Mouse (Mus musculus) kidney, postnatal 36 days (tissue): ENCODE measurements at regions not wholly inside any gene's neighbourhood (a gene's known extent, or its start where the extent isn't known, plus 50 kb on each side); places are given as distances from the start of the nearest gene placed in this dataset.

ENCODE experiments used
- DNase-seq, 2 experiments: peaks; one replicate each; pipeline ENCODE4 v3.0.0; 2021 to 2022; ENCODE audit warnings: mixed read lengths in 2 of 2

DNA sequence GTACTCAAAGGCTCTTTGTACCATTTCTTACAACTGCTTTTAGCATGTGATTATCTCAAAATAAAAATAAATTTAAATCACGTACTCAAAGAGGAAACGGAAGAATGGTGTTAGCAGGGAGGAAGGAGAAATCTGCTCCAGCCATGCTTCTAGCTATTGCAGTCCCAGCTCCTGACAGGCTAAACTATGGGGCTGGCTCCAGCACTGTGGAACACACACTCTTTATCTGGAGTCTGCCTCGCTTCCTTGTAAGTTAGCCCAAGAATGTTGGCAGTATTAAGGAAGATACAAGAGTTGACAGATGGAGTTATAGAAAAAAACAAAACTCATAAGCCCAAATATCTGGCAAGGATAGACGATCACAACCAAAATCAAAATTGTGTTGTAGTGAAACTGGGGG is 161.5 kb upstream of the AI593442 start:
- no peak for DNase-seq

DNA sequence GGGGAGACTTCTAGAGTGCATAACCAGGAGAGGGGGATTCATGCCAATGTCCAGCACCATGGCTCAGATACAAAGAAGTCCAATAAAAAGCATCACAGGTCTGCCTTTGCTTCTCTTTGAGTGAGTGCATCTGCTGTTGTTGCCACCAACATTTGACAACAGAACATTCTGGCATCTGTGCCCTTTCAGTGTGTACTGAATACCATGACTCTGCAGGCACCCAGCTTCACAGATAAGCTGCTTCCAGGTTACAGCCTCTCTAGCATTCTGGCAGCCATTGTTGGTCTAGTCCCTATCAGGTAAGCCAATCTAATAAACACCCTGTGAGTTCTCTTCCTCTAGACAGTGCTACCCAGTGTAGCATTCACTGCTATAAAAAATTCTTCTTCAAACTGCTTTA is 160.4 kb upstream of the AI593442 start:
- no peak for DNase-seq

DNA sequence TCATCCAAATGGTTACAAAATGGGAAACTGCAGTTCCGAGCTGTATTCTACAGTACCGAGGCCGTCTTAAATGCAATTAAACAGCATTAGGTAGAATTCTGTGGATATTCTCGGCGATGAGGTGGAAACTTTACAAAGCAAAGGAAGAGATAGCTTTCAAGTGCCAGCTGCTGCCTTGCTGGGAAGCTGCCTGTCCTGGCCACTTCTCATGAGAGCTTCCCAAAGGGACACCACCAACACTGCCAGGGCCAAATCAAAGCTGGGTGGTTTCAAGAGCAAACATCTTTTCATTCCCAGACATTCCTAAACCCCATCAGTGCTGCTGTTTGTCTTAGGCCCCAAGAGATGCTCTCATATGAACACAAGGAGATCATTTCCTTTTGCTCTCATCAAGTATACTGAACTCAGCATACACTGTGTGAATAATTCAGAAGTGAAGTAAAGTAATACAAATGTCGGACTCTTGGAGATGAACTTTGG is 156.6 kb upstream of the AI593442 start:
- DNase-seq = no peak

DNA sequence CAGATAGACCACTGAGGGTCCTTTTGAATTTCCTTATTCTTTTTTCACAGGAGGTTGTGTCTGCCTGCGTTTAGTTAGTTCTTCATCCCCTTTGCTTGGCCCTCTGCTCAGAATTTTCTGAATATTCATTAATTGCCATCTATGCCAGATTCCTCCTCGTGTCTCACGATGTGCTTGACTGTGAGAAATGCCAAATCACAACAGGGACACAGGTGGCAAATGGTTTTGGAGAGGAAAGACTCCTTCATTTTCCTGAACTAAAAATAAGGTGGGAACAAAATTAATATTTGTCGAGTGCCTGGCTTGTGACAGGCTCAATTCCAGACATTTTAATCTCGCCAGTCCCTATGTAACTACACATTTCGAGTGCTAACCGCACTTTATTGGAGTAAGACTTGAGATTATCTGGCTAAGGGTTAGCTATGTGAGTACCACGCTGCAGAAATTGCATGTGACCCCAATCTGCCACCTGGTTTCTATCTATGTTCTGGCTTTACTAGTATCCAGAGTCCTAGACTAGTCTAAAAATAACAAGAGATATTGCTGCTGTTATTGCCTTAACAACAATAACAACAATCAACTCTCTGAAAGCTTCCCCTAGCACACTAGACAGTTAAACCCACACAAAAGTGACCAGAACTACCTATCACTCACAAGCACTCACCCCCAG is 156.0 kb upstream of the AI593442 start:
- no peak for DNase-seq

DNA sequence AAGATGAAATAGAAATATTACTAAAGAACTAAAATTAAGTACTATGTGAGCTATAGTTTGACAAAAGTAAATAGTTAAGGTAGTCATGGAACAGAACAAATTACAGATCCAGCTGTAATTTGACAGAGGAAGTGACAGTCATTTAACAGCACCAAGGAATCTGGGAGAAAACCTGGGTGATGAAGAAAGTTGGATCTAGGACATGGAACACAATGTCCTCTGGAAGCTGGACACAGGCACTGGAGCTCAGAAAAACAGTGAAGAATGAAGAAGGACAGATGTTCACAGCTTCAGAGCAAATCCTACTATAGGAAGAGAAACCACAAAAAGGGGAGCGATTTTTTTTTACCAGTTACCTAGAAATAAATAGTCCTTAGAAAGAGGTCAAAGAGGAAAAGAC is 147.2 kb upstream of the AI593442 start:
- no peak for DNase-seq

DNA sequence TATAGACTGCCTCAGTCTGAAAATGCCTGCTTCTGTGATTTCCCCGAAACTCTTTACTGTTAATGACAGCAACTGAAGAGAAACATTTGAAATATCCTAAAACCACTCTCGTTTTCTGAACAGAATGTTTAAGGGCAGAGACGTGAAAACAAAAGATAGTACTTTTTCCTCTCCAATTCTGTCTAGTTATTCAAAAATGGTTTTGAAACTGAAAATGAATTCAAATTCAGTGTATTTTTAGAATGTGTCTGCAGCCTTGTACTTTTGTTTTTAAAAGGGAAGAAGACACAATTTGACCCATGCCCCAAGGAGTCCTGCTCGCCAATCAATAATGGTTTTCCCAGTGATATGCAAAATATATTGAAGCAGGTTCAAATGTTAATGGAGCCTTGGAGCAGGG is 136.7 kb upstream of the AI593442 start:
- DNase-seq = no peak

DNA sequence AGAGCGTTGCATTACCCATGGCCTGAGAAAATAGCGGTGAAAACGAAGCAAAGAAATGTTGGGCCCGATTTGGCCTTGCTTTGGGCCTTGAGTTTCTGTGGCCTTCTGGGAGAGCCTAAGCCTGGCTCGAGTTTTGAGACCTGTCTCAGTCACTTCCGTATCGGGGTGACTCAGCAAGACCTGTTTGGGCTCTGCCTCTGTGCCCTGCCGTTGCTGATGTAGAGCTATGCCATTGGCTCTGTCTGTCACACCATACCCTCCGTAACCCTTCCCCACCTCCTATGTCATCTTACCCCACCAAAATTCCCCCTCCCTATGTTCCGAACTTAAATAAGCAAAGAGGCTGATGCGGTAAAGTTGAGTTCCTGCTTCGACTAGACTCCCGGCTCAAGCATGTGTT is 123.4 kb upstream of the AI593442 start:
- DNase-seq = no peak

DNA sequence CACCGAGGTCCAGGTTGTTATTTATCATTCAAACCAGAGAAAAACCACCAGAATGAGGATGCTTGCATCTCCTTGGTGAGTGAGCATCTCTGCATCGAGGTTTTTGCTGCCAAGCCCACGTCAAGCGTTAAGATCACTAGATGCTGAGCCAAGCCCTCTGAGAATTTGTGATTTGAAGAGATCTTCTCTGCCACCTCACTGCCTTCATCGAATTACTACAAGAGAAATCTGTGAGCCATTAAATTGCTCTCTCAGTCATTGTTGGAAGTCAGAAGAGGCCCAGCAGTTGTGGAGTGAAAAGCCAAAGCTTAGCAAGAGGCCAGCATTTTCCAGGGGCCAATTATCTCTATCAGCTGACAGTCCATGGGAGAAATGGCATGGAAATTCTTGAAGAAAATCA is 122.2 kb upstream of the AI593442 start:
- DNase-seq = no peak

DNA sequence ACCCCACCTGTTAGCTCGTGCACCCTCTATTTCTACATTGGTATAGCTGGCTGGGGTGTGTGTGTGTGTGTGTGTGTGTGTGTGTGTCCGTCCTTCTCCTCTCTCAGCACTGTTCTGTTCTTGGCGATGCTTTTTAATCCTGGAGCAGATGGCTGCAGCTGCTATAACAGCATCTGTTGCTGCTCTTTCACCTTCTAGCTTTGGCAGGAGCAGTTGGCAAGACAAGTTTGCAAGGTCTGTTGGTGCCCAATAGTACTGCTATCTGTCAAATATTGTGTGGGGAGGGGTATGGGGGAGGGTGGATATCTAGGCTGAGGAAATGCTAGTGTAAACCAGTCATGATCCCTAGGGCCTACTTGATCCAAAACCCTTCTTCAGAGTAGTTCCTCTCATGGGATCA is 120.9 kb upstream of the AI593442 start:
- no peak for DNase-seq

DNA sequence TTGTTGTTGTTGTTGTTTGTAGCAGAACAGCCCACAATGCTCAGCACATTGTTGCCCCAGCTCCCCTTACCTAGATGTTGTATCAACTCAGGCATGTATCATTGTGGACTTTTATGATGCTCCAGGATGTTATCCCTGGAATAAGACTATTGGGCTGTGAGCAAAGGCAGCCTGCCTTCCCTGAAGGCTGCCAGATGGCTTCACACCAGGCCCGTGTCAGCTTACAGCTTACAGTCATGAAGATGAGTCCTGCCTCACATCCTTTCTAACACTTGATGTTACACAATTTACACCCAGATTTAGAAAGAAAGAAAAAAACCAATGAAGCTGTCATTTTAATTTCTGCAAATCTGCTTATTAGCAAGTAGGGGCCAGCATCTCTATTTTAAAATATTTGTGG is 113.0 kb upstream of the AI593442 start:
- DNase-seq = no peak

DNA sequence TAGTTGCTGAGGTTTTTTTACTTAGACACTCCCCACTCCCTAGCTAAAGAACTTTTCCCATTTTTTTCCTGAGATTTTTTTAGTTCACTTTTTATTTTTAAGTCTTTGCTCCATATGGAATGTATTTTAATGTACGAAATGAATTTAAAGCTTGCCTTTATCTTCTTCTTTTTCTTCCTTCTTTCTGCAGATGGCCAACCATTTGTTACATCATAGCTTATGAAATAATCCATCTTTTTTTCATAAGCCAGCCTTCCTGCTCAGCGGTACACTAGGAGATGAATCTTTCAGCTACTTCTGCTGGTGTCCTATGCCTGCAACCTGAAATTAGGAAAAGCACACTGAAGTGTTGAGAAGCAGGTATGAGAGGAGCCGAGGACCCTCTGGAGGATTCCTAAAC is 102.9 kb upstream of the AI593442 start:
- no peak for DNase-seq

DNA sequence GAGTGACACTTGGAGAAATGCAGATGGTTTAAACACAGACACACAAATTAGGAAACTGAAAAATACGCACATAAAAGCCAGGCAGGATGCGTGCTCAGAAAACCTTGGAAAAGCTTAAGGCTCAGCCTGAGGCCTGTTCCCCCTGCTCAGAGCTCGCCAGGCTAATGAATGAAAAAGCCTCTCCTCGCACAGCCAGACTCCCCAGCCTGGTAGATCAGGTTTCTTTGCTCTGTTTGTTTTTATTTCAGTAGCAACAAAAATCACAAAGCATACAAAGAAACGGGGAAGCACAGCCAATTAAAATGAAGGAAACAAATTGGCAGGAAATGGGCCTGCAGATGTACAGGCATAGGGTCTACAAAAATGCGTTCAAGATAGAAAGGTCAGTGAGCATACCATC is 97.0 kb upstream of the AI593442 start:
- no peak for DNase-seq

DNA sequence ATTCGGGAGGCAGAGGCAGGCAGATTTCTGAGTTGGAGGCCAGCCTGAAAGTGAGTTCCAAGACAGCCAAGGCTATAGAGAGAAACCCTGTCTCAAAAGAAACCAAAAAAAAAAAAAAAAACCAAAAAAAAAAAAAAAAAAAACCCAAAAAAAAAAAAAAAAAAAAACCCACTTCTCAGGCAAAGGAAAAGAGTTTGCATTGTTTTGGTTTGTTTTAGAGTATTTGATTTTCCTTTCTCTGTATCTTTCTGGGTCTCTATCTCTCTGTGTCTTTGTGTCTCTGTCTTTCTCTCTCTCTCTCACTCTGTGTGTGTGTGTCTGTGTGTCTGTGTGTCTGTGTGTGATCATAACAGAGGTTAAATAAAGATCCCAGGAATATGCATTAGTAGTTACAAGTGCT is 95.7 kb upstream of the AI593442 start:
- DNase-seq = no peak

DNA sequence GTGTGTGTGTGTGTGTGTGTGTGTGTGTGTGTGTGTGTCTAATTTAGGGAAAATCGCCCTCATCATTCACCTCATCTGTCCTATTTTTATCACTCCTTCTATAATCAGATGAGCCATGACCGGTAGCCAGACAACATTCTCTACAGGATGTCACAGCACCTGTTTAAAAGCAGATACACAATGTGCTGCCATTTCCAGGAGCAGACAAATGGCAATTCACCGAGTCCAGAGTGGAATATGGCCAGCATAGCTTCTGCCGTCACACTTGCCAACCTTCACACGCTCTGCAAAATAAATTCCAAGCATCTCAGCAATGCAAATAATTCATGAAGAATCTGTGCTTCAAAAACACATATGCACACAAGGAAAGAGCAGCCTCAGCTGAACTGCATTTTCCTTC is 88.5 kb upstream of the AI593442 start:
- no peak for DNase-seq

DNA sequence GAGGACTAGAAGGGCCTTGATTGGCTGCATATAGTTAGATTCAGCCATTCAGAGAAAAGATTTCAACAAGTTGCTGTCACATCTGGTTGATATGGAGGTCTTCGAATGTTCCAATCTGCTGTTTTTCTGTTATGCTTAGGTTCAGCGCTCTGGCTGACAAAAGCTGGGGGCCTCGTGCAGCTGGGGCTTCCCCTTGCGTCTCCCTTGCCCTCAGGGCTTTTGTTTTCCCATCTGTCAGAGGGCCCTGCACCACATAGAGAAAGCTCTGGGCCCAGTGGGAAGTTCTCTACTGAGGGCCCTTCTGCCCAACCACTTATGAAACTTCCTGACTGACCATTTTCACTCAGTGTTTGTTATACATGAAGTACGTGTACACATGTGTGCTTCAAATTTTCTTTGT is 86.2 kb upstream of the AI593442 start:
- DNase-seq = no peak

DNA sequence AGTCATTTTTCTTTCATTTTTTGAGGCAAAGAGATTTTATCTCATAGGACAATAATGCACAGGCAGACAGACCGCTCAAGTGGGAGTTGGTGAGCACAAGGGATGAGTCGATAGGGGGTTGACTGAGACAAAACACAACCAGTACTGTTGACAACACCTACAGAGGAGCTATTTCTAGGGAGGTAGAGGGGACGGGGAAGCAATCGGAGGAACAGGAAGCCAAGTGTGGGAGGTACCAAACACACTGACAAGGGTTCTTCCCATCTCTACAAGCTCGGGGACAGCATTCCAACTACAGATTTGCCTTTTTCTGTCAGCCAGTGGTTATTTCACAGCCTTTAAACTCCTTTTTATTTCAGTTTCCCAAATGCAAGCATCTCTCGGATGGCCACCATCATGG is 83.3 kb upstream of the AI593442 start:
- DNase-seq = no peak

DNA sequence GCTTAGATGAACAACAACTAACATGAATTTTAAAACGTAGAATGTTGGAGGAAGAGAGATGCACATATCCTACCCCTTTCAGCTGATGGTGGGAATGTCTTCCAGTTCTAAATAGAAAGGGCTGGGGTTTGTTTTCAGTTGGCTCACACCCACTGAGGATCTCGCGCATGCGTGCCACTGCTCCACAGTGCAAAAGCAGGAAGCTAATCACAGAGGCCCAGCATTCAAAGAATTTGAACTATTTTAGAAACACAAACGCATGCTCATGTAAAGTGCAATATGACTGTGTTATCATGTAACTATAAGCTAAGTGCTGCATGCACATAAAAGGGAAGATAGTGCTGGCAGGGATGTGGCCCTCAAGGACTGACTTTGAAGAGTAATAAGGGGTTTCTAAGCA is 81.7 kb upstream of the AI593442 start:
- no peak for DNase-seq

DNA sequence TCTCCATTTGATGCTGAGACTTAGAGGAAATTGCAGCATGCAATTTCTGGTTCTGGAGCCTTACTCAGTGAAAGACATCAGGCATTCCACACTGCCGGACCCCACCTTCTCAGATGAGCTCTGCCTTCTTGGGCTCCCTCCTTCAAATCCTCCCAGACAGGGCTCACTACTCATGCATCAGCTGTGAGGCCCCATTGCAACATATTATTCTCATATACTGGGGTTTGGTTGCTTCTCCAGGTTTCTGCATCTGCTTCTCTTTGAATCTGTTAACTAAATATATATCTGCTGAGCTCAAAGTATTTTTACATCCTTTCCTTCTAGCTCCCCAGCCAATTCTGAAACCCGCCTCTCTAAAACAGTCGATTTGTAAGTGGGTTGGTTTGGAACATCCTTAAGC is 68.8 kb upstream of the AI593442 start:
- no peak for DNase-seq

DNA sequence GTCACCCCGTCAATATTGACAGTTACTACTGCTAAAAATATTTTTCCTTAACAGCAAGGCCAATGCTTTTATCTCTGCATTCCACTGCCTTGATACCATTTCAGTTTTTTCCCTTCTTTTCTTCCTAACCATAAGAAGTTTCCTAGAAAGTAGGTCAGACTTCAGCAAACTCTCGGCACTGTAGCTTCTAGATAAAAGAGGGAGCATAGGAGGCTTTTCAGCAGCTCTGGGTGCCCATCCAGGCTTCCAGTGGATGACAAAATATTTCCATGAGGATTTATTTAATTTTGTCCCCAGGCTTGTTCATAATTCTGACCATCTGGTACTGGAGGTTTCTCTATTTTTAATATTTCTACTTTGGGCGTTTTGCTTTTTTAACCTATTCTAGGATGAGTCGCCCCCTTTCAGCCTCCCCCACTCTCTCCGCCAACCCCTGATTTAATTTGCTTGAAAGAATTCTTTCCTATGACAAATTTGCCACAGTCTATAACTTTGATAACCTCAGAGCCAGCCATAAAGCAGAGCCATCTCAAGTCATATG is 59.0 kb upstream of the AI593442 start:
- DNase-seq = no peak
